Mouse (Mus musculus): ENCODE results near the gene Gm45062. TPM values are rescaled to one million over a fixed set of nuclear protein-coding genes. Genes with fewer than 3 reads are reported as not detected.

Gene Gm45062
- polyA plus RNA-seq, 1 experiment from 2014 or later, result 8.2 TPM

DNA sequence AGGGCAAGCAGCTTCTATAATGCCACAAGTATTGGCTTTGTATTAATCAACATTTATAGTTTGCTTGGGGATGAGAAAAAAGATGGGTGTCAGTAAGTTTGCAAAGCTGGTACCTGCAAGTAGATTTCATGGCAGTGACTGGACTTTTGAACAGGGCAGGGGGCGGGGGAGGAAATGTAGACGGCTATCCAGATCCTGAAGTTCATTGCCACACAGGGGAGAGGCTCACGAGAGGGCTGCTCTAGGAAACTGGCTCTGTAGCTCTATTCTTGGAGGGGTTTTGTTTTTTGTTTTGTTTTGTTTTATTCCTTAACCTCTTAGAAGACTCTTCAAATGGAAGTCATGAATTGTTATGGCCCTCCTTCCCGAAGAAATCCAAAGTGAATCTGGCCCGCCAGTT, 162.2 kb downstream of the Gm45062 start:
- H3K36me3 ChIP-seq (ENCODE audit: control insufficient read depth, insufficient read depth, low read length), result no peaks in the 10 kb centered on the region
- no peak overlapping the region for H3K27ac ChIP-seq (replicated peaks; ENCODE audit: low read depth, low read length)
- no peaks in the 10 kb centered on the region for H3K27me3 ChIP-seq (replicated peaks; ENCODE audit: control insufficient read depth, insufficient read depth, low read length)
- no peak overlapping the region for H3K4me3 ChIP-seq (ENCODE audit: low read depth, low read length)
- no peaks in the 10 kb centered on the region for H3K9me3 ChIP-seq (ENCODE audit: control insufficient read depth, low read length)
- ATAC-seq (ENCODE audit: low read depth) (no peak), DNase-seq (ENCODE audit: low spot score) (no peak)
- WGBS, result 82% methylated on average over 5 of the region's 5 CpGs
- H3K4me2 ChIP-seq (ENCODE audit: low read depth, low read length), result no peak overlapping the region
- no peaks in the 10 kb centered on the region for H3K4me1 ChIP-seq (ENCODE audit: control insufficient read depth, insufficient read depth, low read length)
- no peak overlapping the region for H3K9ac ChIP-seq (ENCODE audit: low read depth, low read length)

DNA sequence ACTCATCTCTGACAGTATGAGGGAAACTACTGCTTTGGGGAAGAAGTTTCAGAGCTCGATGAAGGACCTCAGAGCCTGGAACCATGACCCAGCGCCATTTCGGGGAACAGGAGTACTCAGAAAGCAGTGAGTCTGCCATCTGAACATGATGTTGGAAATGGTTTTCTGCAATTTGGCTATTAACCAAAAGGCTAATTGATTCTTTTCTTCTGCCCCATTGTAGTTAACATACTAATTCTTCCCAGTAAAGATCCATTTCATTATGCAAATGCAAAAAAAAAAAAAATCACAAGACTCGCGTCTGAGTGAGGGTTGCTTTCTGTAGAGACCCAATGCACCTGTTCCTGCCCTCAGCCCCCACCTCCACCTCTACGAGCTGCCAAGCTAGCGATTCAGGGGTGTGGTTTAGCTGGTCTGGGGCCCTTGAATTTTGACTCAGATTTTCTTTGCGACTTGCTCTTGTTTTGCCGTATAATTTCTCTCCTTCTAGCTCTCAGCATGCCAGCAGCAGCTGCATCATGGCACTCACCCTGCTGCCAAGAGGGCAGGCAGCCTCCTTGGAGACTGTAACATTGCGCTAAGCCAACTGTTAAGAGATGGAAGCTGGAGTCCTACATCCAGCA, 162.8 kb downstream of the Gm45062 start:
- no peaks in the 10 kb centered on the region for H3K9me3 ChIP-seq (ENCODE audit: control insufficient read depth, low read length)
- 75% methylated on average over 10 of the region's 10 CpGs for WGBS

DNA sequence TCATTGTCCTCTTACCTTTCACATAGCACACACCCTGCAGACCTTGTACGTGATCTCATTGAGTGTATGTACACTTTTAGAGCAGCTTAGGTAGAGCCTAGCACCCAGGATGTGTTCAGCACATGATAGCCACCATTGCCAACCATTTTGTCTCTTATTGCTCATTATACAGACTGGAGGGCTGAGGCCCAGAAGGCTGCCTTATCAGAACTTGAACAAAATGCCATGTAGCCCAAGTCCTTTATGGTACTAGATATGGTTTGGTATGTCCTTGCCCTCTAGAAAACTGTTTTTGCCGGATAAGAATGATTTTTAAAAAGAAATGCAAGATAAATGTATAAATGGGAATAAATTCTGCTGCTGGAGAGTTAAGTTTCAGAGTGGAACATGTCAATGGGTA, 163.9 kb downstream of the Gm45062 start:
- Histone ChIP-seq H3K27me3 (replicated peaks; ENCODE audit: control insufficient read depth, insufficient read depth, low read length) (no peaks in the 10 kb centered on the region), H3K9me3 (ENCODE audit: control insufficient read depth, low read length) (no peaks in the 10 kb centered on the region), H3K9ac (ENCODE audit: low read depth, low read length) (no peak overlapping the region), H3K36me3 (ENCODE audit: control insufficient read depth, insufficient read depth, low read length) (no peaks in the 10 kb centered on the region), H3K4me3 (ENCODE audit: low read depth, low read length) (no peak overlapping the region), H3K27ac (replicated peaks; ENCODE audit: low read depth, low read length) (no peak overlapping the region), H3K4me2 (ENCODE audit: low read depth, low read length) (no peak overlapping the region), H3K4me1 (ENCODE audit: control insufficient read depth, insufficient read depth, low read length) (no peaks in the 10 kb centered on the region)
- DNase-seq (ENCODE audit: low spot score), result no peak
- no peak for ATAC-seq (ENCODE audit: low read depth)
- 91% methylated on average over 2 of the region's 2 CpGs for WGBS

More for the DNA sequence above, 162.8 kb downstream of the Gm45062 start:
- peak; percentile 65 for DNase-seq (ENCODE audit: low spot score)
- Histone ChIP-seq H3K27ac (replicated peaks; ENCODE audit: low read depth, low read length) (no peak overlapping the region), H3K4me1 (ENCODE audit: control insufficient read depth, insufficient read depth, low read length) (no peaks in the 10 kb centered on the region), H3K4me2 (ENCODE audit: low read depth, low read length) (no peak overlapping the region), H3K36me3 (ENCODE audit: control insufficient read depth, insufficient read depth, low read length) (no peaks in the 10 kb centered on the region), H3K27me3 (replicated peaks; ENCODE audit: control insufficient read depth, insufficient read depth, low read length) (no peaks in the 10 kb centered on the region), H3K4me3 (ENCODE audit: low read depth, low read length) (no peak overlapping the region), H3K9ac (ENCODE audit: low read depth, low read length) (no peak overlapping the region)
- ATAC-seq (ENCODE audit: low read depth), result peak; percentile 73; the same call in 1 of the 2 replicates

DNA sequence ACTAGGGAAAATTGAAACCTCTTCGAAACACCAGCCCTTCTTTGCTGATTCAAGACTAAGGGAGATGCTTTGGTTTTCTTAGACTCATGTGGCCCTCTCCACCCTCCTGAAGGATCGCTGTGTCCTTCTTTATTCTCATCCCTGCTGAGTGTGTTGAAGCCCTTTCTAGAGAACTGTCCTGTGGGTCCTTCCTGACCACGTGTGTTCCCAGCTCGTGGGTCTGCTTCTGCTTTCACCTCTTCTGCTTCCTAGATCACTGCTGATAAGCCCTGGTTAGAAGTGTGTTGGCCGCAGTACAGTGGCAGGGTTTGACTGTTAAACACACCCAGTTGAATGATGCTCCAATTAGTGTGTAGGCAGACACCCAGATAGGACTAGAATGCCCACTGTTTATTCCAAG, 168.4 kb downstream of the Gm45062 start:
- 82% methylated on average over 5 of the region's 5 CpGs for WGBS
- Histone ChIP-seq H3K9ac (ENCODE audit: low read depth, low read length) (no peak overlapping the region), H3K9me3 (ENCODE audit: control insufficient read depth, low read length) (no peaks in the 10 kb centered on the region), H3K36me3 (ENCODE audit: control insufficient read depth, insufficient read depth, low read length) (no peaks in the 10 kb centered on the region), H3K4me1 (ENCODE audit: control insufficient read depth, insufficient read depth, low read length) (no peaks in the 10 kb centered on the region), H3K27me3 (replicated peaks; ENCODE audit: control insufficient read depth, insufficient read depth, low read length) (no peaks in the 10 kb centered on the region), H3K4me3 (ENCODE audit: low read depth, low read length) (no peak overlapping the region), H3K27ac (replicated peaks; ENCODE audit: low read depth, low read length) (no peak overlapping the region), H3K4me2 (ENCODE audit: low read depth, low read length) (no peak overlapping the region)
- DNase-seq (ENCODE audit: low spot score), result no peak
- no peak for ATAC-seq (ENCODE audit: low read depth)

DNA sequence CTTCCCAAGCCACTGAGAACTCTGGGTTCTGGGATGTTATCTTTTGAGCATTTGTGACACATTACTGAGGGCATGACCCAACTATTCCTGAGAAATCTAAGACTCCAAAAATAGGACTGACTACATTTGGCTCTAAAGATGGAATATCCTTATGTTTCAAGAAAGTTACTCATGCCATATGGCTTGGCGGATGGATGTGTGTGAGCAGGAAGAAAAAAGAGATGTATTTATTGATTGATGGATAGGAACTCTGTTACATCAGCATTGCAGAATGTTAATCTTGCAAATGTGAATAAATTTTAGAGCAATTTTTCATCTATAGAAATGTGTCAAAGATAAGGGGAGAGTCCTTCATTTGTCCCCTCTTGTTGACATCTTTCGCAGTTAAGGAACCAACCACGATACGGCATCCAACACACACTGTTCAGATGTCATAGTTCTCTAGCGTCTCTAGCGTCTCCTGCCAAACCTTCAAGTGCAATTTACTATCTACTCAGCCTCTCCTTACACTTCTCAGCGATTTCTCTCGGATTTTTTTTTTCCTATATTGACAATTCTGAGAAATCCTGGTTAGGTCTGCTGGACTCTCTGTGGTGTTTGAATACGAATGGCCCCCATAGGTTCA, 171.5 kb downstream of the Gm45062 start:
- 91% methylated on average over 9 of the region's 9 CpGs for WGBS
- no peak overlapping the region for H3K27ac ChIP-seq (replicated peaks; ENCODE audit: low read depth, low read length)
- H3K27me3 ChIP-seq (replicated peaks; ENCODE audit: control insufficient read depth, insufficient read depth, low read length), result no peaks in the 10 kb centered on the region
- no peak overlapping the region for H3K4me2 ChIP-seq (ENCODE audit: low read depth, low read length)
- no peaks in the 10 kb centered on the region for H3K36me3 ChIP-seq (ENCODE audit: control insufficient read depth, insufficient read depth, low read length)
- no peak for ATAC-seq (ENCODE audit: low read depth)
- H3K9ac ChIP-seq (ENCODE audit: low read depth, low read length), result no peak overlapping the region
- no peaks in the 10 kb centered on the region for H3K4me1 ChIP-seq (ENCODE audit: control insufficient read depth, insufficient read depth, low read length)
- H3K9me3 ChIP-seq (ENCODE audit: control insufficient read depth, low read length), result no peaks in the 10 kb centered on the region
- no peak for DNase-seq (ENCODE audit: low spot score)
- no peak overlapping the region for H3K4me3 ChIP-seq (ENCODE audit: low read depth, low read length)

DNA sequence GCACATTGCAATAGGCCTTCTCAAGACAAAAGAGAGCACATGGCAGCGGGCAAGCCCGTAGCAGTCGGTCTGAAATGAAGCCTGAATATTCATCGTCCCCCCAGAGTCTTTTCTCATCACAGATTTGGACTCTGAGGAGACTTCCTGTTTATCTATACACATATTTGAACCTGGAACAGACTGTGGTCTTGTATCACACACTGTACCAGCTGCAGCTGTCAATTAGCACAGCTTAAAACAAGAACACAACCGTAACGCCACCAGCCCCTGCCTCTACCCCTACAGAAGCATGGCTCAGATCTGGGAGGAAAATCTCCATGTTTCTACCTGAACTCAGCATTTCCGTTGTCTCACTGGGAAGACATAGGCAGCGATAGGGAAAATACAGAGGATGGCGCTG, 173.9 kb downstream of the Gm45062 start:
- Histone ChIP-seq H3K4me2 (ENCODE audit: low read depth, low read length) (no peak overlapping the region), H3K9me3 (ENCODE audit: control insufficient read depth, low read length) (no peaks in the 10 kb centered on the region), H3K9ac (ENCODE audit: low read depth, low read length) (no peak overlapping the region), H3K4me1 (ENCODE audit: control insufficient read depth, insufficient read depth, low read length) (no peaks in the 10 kb centered on the region), H3K27me3 (replicated peaks; ENCODE audit: control insufficient read depth, insufficient read depth, low read length) (no peaks in the 10 kb centered on the region), H3K36me3 (ENCODE audit: control insufficient read depth, insufficient read depth, low read length) (no peaks in the 10 kb centered on the region), H3K4me3 (ENCODE audit: low read depth, low read length) (no peak overlapping the region), H3K27ac (replicated peaks; ENCODE audit: low read depth, low read length) (no peak overlapping the region)
- ATAC-seq (ENCODE audit: low read depth) (no peak), DNase-seq (ENCODE audit: low spot score) (no peak)
- WGBS, result 80% methylated on average over 9 of the region's 9 CpGs

DNA sequence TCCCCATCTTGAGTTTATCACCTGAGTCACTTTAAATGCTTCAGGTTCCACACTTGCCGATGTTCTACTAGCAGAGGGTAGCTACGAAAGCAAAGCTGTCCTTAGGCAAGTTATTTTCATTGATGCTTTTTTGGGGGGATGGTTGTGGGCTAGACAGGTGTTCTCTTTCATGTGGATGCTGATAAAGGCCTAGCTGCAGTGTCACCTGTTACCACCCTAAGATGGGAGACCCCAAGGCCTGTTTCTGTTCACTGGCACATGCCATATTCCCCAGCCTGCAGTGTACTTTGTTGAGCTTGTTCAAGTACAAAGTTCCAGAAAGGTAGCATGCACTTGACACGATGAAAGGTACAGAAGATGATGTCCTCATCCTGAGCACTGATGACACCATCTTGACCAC, 178.7 kb downstream of the Gm45062 start:
- H3K4me2 ChIP-seq (ENCODE audit: low read depth, low read length), result no peak overlapping the region
- WGBS, result 89% methylated on average over 3 of the region's 3 CpGs
- ATAC-seq (ENCODE audit: low read depth) (no peak), DNase-seq (ENCODE audit: low spot score) (no peak)
- no peak overlapping the region for H3K4me3 ChIP-seq (ENCODE audit: low read depth, low read length)
- H3K9me3 ChIP-seq (ENCODE audit: control insufficient read depth, low read length), result 0 out of 2 replicates have a peak, but pooled peaks cover 5% of the 10 kb centered on the region
- H3K27ac ChIP-seq (replicated peaks; ENCODE audit: low read depth, low read length), result no peak overlapping the region
- H3K9ac ChIP-seq (ENCODE audit: low read depth, low read length), result no peak overlapping the region
- H3K36me3 ChIP-seq (ENCODE audit: control insufficient read depth, insufficient read depth, low read length), result no peaks in the 10 kb centered on the region
- H3K4me1 ChIP-seq (ENCODE audit: control insufficient read depth, insufficient read depth, low read length), result no peaks in the 10 kb centered on the region
- no peaks in the 10 kb centered on the region for H3K27me3 ChIP-seq (replicated peaks; ENCODE audit: control insufficient read depth, insufficient read depth, low read length)

DNA sequence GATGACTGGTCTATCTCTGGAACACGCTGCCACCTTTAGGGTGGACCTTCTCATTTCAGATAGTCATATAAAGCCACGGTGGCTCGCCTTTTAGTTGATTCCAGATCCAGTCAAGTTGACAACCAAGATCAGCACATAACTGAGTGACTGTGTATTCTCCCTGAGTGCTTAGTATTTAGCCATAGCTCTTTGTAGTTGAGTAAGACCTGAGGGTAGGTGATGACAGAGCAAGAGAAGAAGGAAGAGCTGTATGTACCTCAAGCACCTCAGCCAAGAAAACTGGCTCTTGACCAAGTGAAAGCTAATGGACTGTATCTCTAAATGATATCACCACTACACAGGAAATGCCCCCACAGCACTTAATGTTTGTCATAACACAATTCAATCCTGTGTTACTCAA, 182.6 kb downstream of the Gm45062 start:
- 88% methylated on average over 3 of the region's 3 CpGs for WGBS
- no peak for ATAC-seq (ENCODE audit: low read depth)
- DNase-seq (ENCODE audit: low spot score), result no peak
- no peak overlapping the region for H3K27ac ChIP-seq (replicated peaks; ENCODE audit: low read depth, low read length)
- no peak overlapping the region for H3K9ac ChIP-seq (ENCODE audit: low read depth, low read length)
- no peaks in the 10 kb centered on the region for H3K36me3 ChIP-seq (ENCODE audit: control insufficient read depth, insufficient read depth, low read length)
- H3K4me2 ChIP-seq (ENCODE audit: low read depth, low read length), result no peak overlapping the region
- no peaks in the 10 kb centered on the region for H3K4me1 ChIP-seq (ENCODE audit: control insufficient read depth, insufficient read depth, low read length)
- H3K4me3 ChIP-seq (ENCODE audit: low read depth, low read length), result no peak overlapping the region
- H3K9me3 ChIP-seq (ENCODE audit: control insufficient read depth, low read length), result 0 out of 2 replicates have a peak, but pooled peaks cover 5% of the 10 kb centered on the region
- H3K27me3 ChIP-seq (replicated peaks; ENCODE audit: control insufficient read depth, insufficient read depth, low read length), result no peaks in the 10 kb centered on the region

DNA sequence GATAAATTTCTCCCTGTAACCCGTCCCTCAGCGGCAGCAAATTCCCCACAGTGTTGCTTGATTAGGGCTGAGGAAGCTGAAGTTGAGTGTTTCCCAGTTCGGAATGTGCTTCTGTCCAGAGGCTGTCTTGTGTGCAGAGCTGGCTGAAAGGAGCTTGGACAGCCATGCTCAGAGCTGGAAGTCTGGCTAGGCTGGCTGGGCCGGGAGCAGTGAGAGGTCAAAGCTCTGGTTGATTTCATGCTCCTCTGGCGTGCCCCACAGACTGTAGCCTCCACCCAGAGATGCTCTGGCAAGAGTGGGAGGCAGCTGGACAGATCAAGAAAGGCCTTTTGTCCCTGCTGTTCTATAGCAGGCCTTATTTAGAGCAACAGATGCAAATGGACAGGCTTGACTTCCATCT, 187.5 kb downstream of the Gm45062 start:
- Histone ChIP-seq H3K27ac (replicated peaks; ENCODE audit: low read depth, low read length) (no peak overlapping the region), H3K9me3 (ENCODE audit: control insufficient read depth, low read length) (0 out of 2 replicates have a peak, but pooled peaks cover 5% of the 10 kb centered on the region), H3K27me3 (replicated peaks; ENCODE audit: control insufficient read depth, insufficient read depth, low read length) (no peaks in the 10 kb centered on the region), H3K4me2 (ENCODE audit: low read depth, low read length) (no peak overlapping the region), H3K4me1 (ENCODE audit: control insufficient read depth, insufficient read depth, low read length) (no peaks in the 10 kb centered on the region), H3K36me3 (ENCODE audit: control insufficient read depth, insufficient read depth, low read length) (no peaks in the 10 kb centered on the region), H3K4me3 (ENCODE audit: low read depth, low read length) (no peak overlapping the region), H3K9ac (ENCODE audit: low read depth, low read length) (no peak overlapping the region)
- peak; percentile 62; the same call in 1 of the 2 replicates for ATAC-seq (ENCODE audit: low read depth)
- peak; percentile 63 for DNase-seq (ENCODE audit: low spot score)
- WGBS, result 28% methylated on average over 5 of the region's 5 CpGs
